Mouse (Mus musculus) intestine, embryonic 14.5 days (tissue): ENCODE measurements around the gene Gabpb2. TPM values are rescaled to one million over a fixed set of nuclear protein-coding genes. Genes with fewer than 3 reads are reported as not detected.
A peak's percentile ranks its signal among the peaks of the same experiment; 100 is the strongest.

Experiments
- ATAC-seq: fragments of 200-750 bp; cut with Nextera tagmentation; replicated peaks from 2 replicates; pipeline ENCODE4 v1.8.0; 2017; ENCODE audit warnings: low read depth, moderate number of reproducible peaks, moderate TSS enrichment, moderate library complexity; ENCODE audit not compliant: low FRiP score, low TSS enrichment
- DNase-seq: peaks from one replicate; pipeline ENCODE4 v3.0.0-alpha.2; 2018; ENCODE audit warnings: low spot score
- H3K27ac ChIP-seq: fragments of 300-500 bp; sonication (generic); 2 replicates; pipeline ENCODE4 v1.5.1; 2014; ENCODE audit warnings: low read depth, mild to moderate bottlenecking, control low read depth
- H3K27me3 ChIP-seq: fragments of 300-500 bp; sonication (generic); replicated peaks from 2 replicates; pipeline ENCODE4 v1.6.1; 2014; ENCODE audit warnings: low read length, control low read depth; ENCODE audit not compliant: control insufficient read depth, insufficient read depth
- H3K36me3 ChIP-seq: fragments of 300-500 bp; sonication (generic); 2 replicates; pipeline ENCODE4 v1.6.1; 2014; ENCODE audit warnings: low read length, control low read depth; ENCODE audit not compliant: control insufficient read depth, insufficient read depth
- H3K4me1 ChIP-seq: fragments of 300-500 bp; sonication (generic); replicated peaks from 2 replicates; pipeline ENCODE4 v1.6.1; 2014; ENCODE audit warnings: low read length, control low read depth, mixed read lengths; ENCODE audit not compliant: control insufficient read depth, insufficient read depth
- H3K4me2 ChIP-seq: fragments of 300-500 bp; sonication (generic); 2 replicates; pipeline ENCODE4 v1.6.1; 2014; ENCODE audit warnings: low read length
- H3K4me3 ChIP-seq: fragments of 300-500 bp; sonication (generic); 2 replicates; pipeline ENCODE4 v1.5.1; 2014; ENCODE audit warnings: low read depth, low read length, control low read depth, mixed read lengths
- H3K9ac ChIP-seq: fragments of 300-500 bp; sonication (generic); 2 replicates; pipeline ENCODE4 v1.6.1; 2014; ENCODE audit warnings: mild to moderate bottlenecking, low read length
- H3K9me3 ChIP-seq: fragments of 300-500 bp; sonication (generic); 2 replicates; pipeline ENCODE4 v1.6.1; 2016; ENCODE audit warnings: low read length, control low read depth; ENCODE audit not compliant: control insufficient read depth
- WGBS: fragments of 180-500 bp; shearing (Covaris S2); extraction: QIAGEN DNeasy Blood & Tissue Kit; methylation state at CpG from one replicate; pipeline ENCODE4 v1.1.7; 2014; 5-methylcytosine and 5-hydroxymethylcytosine counted together
- polyA plus RNA-seq: library from polyadenylated mRNA; unstranded; fragments of >200 nt; fragmentation: Nextera tagmentation; extraction: Ambion mirVana; gene quantifications from 2 replicates; pipeline ENCODE4 v1.2.1, GENCODE M21; 2014

Gabpb2 gene
- polyA plus RNA-seq, 1 experiment from 2014 or later: 10.9 TPM

DNA sequence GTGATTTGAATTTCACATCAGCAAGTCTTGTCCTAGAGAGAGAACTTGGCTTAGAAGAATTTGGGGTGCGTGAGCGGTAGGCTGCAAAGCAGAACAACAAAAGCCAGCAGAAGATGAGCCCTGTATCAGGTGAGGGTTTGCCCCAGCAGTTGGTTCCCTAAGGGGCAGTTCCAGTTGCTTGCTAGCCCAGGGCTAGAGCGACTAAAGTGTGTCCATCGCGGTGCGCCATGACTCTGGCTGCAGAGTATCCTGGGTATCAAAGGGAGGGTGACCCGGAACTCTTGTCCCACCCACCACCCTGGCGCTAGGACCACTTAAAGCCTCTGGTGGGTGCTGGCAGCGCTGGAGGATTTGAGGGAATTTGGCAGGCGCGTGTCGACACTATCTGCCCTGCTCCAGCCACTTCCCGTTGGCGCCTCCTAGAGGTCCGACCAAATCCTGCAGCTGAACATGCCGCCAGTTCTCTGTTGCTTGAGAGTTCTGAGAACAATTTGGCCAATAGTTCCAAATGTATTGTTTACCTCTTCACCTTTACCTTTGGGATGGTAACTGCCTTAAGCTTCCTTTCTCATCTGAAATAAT is 43.6 kb downstream of the Gabpb2 start:
- peaks cover 34% of the 10 kb centered on the region for H3K27me3 ChIP-seq
- H3K4me2 ChIP-seq: peak overlapping the region; percentile 49
- H3K36me3 ChIP-seq: peaks cover 36% of the 10 kb centered on the region; the same call in 1 of the 2 replicates
- ATAC-seq: peak; percentile 34; the same call in 1 of the 2 replicates
- H3K27ac ChIP-seq: no peak overlapping the region
- 9% methylated on average over 16 of the region's 16 CpGs for WGBS
- H3K9me3 ChIP-seq: no peaks in the 10 kb centered on the region
- no peak overlapping the region for H3K4me3 ChIP-seq
- no peak overlapping the region for H3K9ac ChIP-seq
- H3K4me1 ChIP-seq: no peaks in the 10 kb centered on the region; the same call in 1 of the 2 replicates
- DNase-seq: peak; percentile 97

DNA sequence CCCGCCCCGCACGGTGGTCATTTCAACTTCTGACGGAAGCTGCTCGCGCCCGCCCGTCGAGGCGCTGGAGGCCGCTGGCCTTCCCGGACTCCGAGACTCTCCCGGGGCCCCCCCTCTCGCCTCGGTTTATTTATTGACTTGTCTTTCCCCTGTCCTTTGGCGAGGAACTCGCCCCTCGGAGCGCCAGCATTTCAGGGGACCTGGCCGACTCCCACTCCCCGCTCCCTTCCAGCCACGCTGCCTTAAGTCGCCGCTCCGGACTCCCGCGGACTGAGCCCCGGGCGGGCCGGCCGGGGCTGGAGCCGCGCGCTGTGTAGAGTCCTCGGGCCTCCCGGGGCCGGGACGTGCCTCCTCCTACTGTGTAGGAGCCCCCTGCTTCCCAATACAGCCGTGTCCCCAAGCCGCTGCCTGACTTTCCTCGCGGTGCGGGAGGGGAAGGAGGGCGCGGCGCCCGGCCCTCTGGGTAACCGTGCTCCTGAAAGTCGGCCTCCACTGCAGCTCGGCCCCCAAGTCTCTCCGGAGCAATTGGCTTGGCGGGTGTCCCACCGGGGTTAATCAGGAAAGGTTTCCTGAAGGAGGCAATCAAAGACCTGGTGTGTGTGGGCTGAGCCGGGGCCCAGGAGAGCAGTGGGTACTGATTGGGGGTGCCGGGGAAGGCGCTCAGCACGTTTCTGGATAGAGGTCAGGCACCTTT is 44.3 kb downstream of the Gabpb2 start:
- Histone ChIP-seq H3K27me3 (peaks cover 34% of the 10 kb centered on the region), H3K4me2 (peak overlapping the region; percentile 49), H3K27ac (no peak overlapping the region), H3K4me1 (no peaks in the 10 kb centered on the region; the same call in 1 of the 2 replicates), H3K9me3 (no peaks in the 10 kb centered on the region), H3K9ac (no peak overlapping the region; the same call in 1 of the 2 replicates), H3K36me3 (peaks cover 40% of the 10 kb centered on the region; the same call in 1 of the 2 replicates), H3K4me3 (peak overlapping the region; percentile 28; the same call in 1 of the 2 replicates)
- WGBS: 16% methylated on average over 52 of the region's 58 CpGs
- 0 out of 2 replicates have a peak, but pooled peaks have one; percentile 7 for ATAC-seq
- DNase-seq: peak; percentile 76

DNA sequence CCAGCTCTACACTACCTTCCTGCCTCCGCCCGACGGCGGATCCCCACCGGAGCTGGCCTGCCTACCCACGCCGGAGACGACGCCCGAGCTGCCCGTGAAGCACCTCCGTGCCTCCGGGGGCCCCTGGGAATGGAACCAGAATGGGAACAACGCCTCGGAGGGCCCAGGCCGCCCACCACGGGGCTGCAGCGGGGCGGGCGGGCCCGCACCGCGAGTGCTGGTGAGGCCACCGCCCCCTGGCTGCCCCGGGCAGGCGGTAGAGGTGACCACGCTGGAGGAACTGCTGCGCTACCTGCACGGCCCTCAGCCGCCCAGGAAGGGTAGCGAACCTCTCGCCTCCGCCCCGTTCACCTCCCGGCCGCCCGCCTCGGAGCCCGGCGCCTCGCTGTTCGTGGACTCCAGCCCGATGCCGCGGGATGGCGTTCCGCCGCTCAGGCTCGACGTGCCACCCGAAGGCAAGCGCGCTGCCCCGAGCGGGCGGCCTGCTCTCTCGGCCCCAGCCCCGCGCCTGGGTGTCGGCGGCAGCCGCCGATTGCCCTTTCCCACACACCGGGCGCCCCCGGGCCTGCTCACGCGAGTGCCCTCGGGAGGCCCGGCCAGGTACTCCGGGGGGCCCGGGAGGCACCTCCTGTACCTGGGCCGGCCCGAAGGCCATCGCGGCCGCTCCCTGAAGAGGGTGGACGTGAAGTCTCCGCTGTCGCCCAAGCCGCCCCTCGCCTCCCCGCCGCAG is 45.0 kb downstream of the Gabpb2 start:
- Histone ChIP-seq H3K4me1 (no peaks in the 10 kb centered on the region; the same call in 1 of the 2 replicates), H3K27me3 (peaks cover 34% of the 10 kb centered on the region), H3K4me3 (peak overlapping the region; percentile 28; the same call in 1 of the 2 replicates), H3K27ac (no peak overlapping the region), H3K36me3 (peaks cover 40% of the 10 kb centered on the region), H3K9ac (no peak overlapping the region), H3K4me2 (peak overlapping the region; percentile 49), H3K9me3 (no peaks in the 10 kb centered on the region)
- DNase-seq (peak; percentile 56), ATAC-seq (no peak; the same call in 1 of the 2 replicates)
- 32% methylated on average over 78 of the region's 84 CpGs for WGBS

DNA sequence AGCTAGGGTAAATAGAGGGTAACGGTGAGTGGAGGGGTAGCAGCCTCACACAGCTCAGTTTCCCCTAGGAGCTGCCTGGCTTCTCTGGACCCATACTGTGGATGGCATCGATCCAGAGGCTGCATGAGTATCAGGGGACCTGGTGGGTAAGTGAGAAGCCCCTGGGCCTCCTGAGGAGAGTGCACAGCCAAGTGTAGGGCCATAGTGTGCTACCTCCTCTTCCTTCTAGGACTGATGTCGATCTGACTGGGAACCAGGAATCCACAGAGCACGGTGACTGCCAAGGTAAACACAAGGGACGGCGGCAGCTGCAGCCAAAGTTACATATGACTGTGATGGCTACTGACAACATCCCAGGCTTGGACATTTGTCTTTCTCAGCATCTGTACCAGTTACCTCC is 46.6 kb downstream of the Gabpb2 start:
- ATAC-seq: no peak

DNA sequence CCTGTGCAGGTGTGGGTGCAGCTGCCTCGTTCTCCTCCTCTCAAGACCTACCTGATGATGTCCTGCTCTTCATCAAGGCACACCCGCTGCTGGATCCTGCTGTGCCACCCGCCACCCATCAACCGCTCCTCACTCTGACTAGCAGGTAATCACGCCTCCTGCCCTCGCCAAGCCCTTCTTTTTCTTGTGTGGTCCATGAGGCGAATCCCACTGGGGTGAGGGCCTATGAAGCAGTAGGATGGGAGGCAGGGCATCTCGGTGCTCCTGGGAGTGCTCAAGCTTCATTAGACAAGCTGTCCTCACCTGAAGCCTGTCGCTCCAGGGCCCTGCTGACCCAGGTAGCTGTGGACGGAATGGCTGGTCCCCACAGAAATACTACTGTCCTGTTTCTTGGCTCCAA is 47.7 kb downstream of the Gabpb2 start:
- no peak overlapping the region for H3K27ac ChIP-seq
- peaks cover 58% of the 10 kb centered on the region for H3K36me3 ChIP-seq
- H3K4me3 ChIP-seq: no peak overlapping the region
- peaks cover 34% of the 10 kb centered on the region for H3K27me3 ChIP-seq
- H3K4me1 ChIP-seq: no peaks in the 10 kb centered on the region; the same call in 1 of the 2 replicates
- ATAC-seq (no peak), DNase-seq (no peak)
- no peak overlapping the region for H3K9ac ChIP-seq
- no peak overlapping the region for H3K4me2 ChIP-seq
- no peaks in the 10 kb centered on the region for H3K9me3 ChIP-seq
- WGBS: 90% methylated on average over 10 of the region's 10 CpGs

More for the DNA sequence above, 46.6 kb downstream of the Gabpb2 start:
- H3K4me2 ChIP-seq: no peak overlapping the region
- peaks cover 54% of the 10 kb centered on the region for H3K36me3 ChIP-seq
- H3K4me3 ChIP-seq: no peak overlapping the region
- H3K4me1 ChIP-seq: no peaks in the 10 kb centered on the region; the same call in 1 of the 2 replicates
- H3K27ac ChIP-seq: no peak overlapping the region
- no peaks in the 10 kb centered on the region for H3K9me3 ChIP-seq
- peaks cover 34% of the 10 kb centered on the region for H3K27me3 ChIP-seq
- no peak overlapping the region for H3K9ac ChIP-seq
- no peak for DNase-seq
- WGBS: 78% methylated on average over 6 of the region's 6 CpGs

DNA sequence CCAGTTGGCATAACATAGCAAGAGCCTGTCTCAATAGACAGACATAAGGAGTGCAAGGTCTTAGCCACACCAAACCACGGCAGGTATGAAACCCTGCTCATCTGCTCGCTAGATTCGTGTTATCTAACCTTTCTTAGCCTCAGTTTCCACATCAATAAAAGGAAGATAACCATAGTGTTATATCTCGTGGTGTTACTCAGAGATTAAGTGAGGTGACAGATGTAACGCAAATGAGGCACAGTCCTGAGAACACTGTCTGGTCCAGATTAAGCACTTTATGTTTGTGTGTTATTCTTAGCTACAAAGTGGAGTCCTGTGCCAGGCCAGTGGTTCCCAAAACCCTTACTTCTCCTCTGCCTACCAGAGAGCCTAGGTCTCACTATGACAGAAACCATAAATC is 52.9 kb downstream of the Gabpb2 start:
- H3K4me1 ChIP-seq: peaks cover 23% of the 10 kb centered on the region
- ATAC-seq (no peak), DNase-seq (no peak)
- no peaks in the 10 kb centered on the region for H3K27me3 ChIP-seq
- 81% methylated on average over 5 of the region's 5 CpGs for WGBS
- H3K4me2 ChIP-seq: no peak overlapping the region
- H3K9me3 ChIP-seq: no peaks in the 10 kb centered on the region
- H3K36me3 ChIP-seq: peaks cover 30% of the 10 kb centered on the region
- no peak overlapping the region for H3K9ac ChIP-seq
- no peak overlapping the region for H3K27ac ChIP-seq
- no peak overlapping the region for H3K4me3 ChIP-seq

DNA sequence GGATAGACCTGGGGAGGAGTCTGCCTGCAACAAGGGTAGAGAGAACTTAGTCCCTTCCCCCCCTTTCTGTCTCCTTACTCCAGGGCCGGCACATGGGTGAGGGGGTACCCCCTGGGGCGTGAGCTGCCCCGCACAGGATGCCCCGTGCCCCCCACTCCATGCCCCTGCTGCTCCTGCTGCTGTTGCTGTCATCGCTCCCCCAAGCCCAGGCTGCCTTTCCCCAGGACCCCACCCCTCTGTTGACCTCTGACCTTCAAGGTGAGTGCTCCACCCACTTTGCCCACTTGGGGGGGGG is 53.5 kb downstream of the Gabpb2 start:
- Histone ChIP-seq H3K27ac (no peak overlapping the region), H3K4me3 (no peak overlapping the region), H3K4me2 (no peak overlapping the region), H3K4me1 (peaks cover 28% of the 10 kb centered on the region), H3K36me3 (peaks cover 23% of the 10 kb centered on the region), H3K9ac (no peak overlapping the region), H3K9me3 (no peaks in the 10 kb centered on the region), H3K27me3 (no peaks in the 10 kb centered on the region)
- WGBS: 76% methylated on average over 4 of the region's 5 CpGs
- DNase-seq (no peak), ATAC-seq (no peak)

DNA sequence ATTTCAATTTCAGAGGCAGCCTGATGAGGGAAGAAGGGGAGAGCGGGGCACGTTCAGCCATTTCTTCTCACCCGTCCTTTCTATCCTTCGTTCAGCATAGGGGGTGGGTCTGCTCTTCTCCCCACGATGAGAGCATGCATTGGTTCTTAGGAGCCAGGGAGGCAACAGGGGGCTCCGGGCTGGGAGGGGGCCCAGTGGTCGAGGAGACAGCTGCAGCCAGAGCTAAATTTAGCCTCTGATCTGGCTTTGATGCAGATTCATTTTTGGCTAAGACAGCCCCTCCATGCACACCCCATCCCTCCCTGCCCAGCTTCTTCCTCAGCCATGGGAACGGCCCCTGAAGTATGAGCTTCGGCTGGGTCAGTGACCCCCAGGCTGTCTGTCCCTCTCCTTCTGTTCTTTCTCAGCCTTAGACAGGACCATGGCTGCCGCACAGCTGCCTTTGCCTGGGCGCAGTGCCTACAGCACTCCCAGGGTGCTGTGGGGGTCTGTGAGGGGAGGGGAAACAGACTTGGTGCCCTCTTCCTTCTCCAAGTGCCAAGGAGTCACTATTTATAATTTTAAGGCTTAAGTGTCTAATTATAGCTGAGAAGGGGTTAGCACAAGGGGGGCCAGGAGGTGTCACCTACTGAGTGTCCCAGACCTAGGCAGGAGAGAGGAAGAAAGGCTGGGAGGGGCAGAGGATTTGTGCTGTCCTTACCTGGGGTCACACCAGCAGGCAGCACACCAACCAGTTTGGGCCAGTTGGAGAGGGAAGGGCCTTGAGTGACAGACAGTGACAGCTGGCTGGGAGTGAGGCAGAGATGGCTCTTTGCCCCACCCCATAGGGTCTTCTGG is 54.1 kb downstream of the Gabpb2 start:
- ATAC-seq: no peak
- Histone ChIP-seq H3K27me3 (no peaks in the 10 kb centered on the region), H3K4me1 (peaks cover 28% of the 10 kb centered on the region), H3K9me3 (no peaks in the 10 kb centered on the region), H3K36me3 (peaks cover 19% of the 10 kb centered on the region), H3K27ac (no peak overlapping the region), H3K9ac (no peak overlapping the region), H3K4me3 (no peak overlapping the region), H3K4me2 (no peak overlapping the region)
- no peak for DNase-seq
- WGBS: 47% methylated on average over 11 of the region's 11 CpGs
